Mouse (Mus musculus) kidney, adult 2 months (tissue): ENCODE measurements at regions not wholly inside any gene's neighbourhood (a gene's known extent, or its start where the extent isn't known, plus 50 kb on each side); places are given as distances from the start of the nearest gene placed in this dataset.
A peak's percentile ranks its signal among the peaks of the same experiment; 100 is the strongest.

ENCODE experiments used
- DNase-seq: peaks from one replicate; pipeline ENCODE4 v3.0.0; 2021
- H3K27ac ChIP-seq: fragments of 200-500 bp; 2 replicates; pipeline ENCODE4 v1.5.1; 2012; ENCODE audit warnings: low read depth, low read length, control low read depth, inconsistent platforms; ENCODE audit not compliant: insufficient read depth
- H3K27me3 ChIP-seq: fragments of 200-500 bp; replicated peaks from 2 replicates; pipeline ENCODE4 v1.6.1; 2012; ENCODE audit warnings: mild to moderate bottlenecking, moderate library complexity, low read length, inconsistent platforms; ENCODE audit not compliant: control insufficient read depth, insufficient read depth
- H3K36me3 ChIP-seq: fragments of 200-500 bp; 2 replicates; pipeline ENCODE4 v1.6.1; 2012; ENCODE audit warnings: mild to moderate bottlenecking, moderate library complexity, low read length, inconsistent platforms; ENCODE audit not compliant: control insufficient read depth, insufficient read depth
- H3K4me1 ChIP-seq: fragments of 200-500 bp; 2 replicates; pipeline ENCODE4 v1.6.1; 2011; ENCODE audit warnings: low read length; ENCODE audit not compliant: control insufficient read depth, insufficient read depth
- H3K4me3 ChIP-seq: fragments of 200-500 bp; 2 replicates; pipeline ENCODE4 v1.5.1; 2011; ENCODE audit warnings: mild to moderate bottlenecking, low read depth, low read length, control low read depth; ENCODE audit not compliant: insufficient read depth
- CTCF ChIP-seq: fragments of 200-500 bp; conservative IDR thresholded peaks from 2 replicates; pipeline ENCODE4 v1.5.1; 2011; ENCODE audit warnings: low read depth, mild to moderate bottlenecking, control low read depth, low read length, moderate library complexity, mixed read lengths; ENCODE audit not compliant: insufficient read depth, insufficient read length
- POLR2A ChIP-seq: fragments of 200-500 bp; IDR thresholded peaks from one replicate; pipeline ENCODE4 v1.6.1; 2011; ENCODE audit warnings: low read depth, low read length, control low read depth
- WGBS: fragments of 180-500 bp; shearing (Covaris S2); methylation state at CpG from one replicate; pipeline ENCODE4 v1.1.7; 2018; 5-methylcytosine and 5-hydroxymethylcytosine counted together

GRCm38 (mm10) chr14:114074011-114074410 is 759.6 kb downstream of the Tpm3-rs7 start:
- DNase-seq: peak; percentile 7
- Histone ChIP-seq H3K4me1 (0 out of 2 replicates have a peak, but pooled peaks cover 2% of the 10 kb centered on the region), H3K4me3 (no peak overlapping the region), H3K36me3 (no peaks in the 10 kb centered on the region), H3K27me3 (no peaks in the 10 kb centered on the region), H3K27ac (no peak overlapping the region)
- TF ChIP-seq CTCF: no peak
- TF ChIP-seq POLR2A: no peak
- WGBS: 73% methylated on average over 4 of the region's 4 CpGs

GRCm38 (mm10) chr14:114106786-114107185 is 792.4 kb downstream of the Tpm3-rs7 start:
- H3K27ac ChIP-seq: no peak overlapping the region
- DNase-seq: no peak
- no peaks in the 10 kb centered on the region for H3K4me1 ChIP-seq
- H3K27me3 ChIP-seq: no peaks in the 10 kb centered on the region
- H3K4me3 ChIP-seq: no peak overlapping the region
- WGBS: 78% methylated on average over 8 of the region's 8 CpGs
- TF ChIP-seq CTCF (no peak), POLR2A (no peak)
- H3K36me3 ChIP-seq: no peaks in the 10 kb centered on the region

DNA sequence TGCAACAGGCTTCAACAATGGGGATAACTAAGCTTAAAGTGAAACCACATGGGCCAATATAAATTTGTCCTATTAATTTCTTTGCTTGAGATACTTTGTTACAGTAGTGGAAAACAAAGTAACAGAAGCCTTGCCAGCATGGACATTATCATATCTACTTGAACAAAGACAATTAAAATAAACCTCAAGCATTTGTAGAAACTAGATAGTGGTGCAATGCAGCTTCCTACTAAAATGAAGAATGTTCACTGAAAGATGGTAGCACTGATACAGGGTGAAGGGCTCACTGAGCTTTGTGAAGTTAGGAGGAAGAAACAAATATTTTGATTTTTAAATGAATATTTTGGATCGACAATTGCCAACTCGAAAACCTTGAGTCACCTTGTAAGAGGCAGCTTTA is 814.1 kb downstream of the Tpm3-rs7 start:
- WGBS: 89% methylated on average over 2 of the region's 2 CpGs
- DNase-seq: no peak
- H3K27me3 ChIP-seq: no peaks in the 10 kb centered on the region
- no peak overlapping the region for H3K27ac ChIP-seq
- no peaks in the 10 kb centered on the region for H3K4me1 ChIP-seq
- no peaks in the 10 kb centered on the region for H3K36me3 ChIP-seq
- TF ChIP-seq CTCF (no peak), POLR2A (no peak)
- H3K4me3 ChIP-seq: no peak overlapping the region

- H3K27ac ChIP-seq: no peak overlapping the region
- WGBS: 85% methylated on average over 4 of the region's 4 CpGs
- H3K36me3 ChIP-seq: no peaks in the 10 kb centered on the region
- DNase-seq: no peak
- H3K4me1 ChIP-seq: no peaks in the 10 kb centered on the region
- no peaks in the 10 kb centered on the region for H3K27me3 ChIP-seq
- H3K4me3 ChIP-seq: no peak overlapping the region
- TF ChIP-seq CTCF: no peak
- TF ChIP-seq POLR2A: no peak
Measured at GRCm38 (mm10) chr14:114166005-114166404, 851.6 kb downstream of the Tpm3-rs7 start.

GRCm38 (mm10) chr14:114215609-114216008 is 876.4 kb upstream of the Gpc5 start:
- DNase-seq: no peak
- TF ChIP-seq POLR2A (no peak), CTCF (no peak)

DNA sequence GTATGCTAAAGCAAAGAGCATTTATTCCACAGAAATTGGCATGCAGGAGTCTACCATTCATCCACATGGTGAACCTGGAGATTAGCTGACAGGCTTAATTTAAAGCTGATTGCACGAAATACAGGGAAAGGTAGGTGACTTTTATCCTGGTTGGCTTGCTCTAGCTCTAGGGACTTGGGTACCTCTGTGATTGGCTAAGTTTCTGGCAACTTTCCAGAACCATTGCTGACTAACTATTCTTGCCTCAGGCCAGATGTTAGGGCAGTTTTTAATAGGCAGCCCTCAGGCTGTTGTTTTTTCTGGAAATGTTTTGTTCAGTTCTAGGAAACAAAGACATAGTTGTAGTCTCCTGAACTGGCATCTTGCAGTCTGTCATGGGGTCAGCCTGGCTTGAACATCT is 871.1 kb upstream of the Gpc5 start:
- WGBS: 49% methylated on average over 1 of the region's 1 CpGs
- H3K36me3 ChIP-seq: no peaks in the 10 kb centered on the region
- H3K27ac ChIP-seq: no peak overlapping the region
- H3K4me1 ChIP-seq: no peaks in the 10 kb centered on the region
- TF ChIP-seq CTCF (no peak), POLR2A (no peak)
- DNase-seq: no peak
- no peaks in the 10 kb centered on the region for H3K27me3 ChIP-seq
- no peak overlapping the region for H3K4me3 ChIP-seq

More at GRCm38 (mm10) chr14:114215609-114216008, 876.4 kb upstream of the Gpc5 start:
- Histone ChIP-seq H3K4me1 (no peaks in the 10 kb centered on the region), H3K27ac (no peak overlapping the region), H3K27me3 (no peaks in the 10 kb centered on the region), H3K36me3 (no peaks in the 10 kb centered on the region), H3K4me3 (no peak overlapping the region)
- WGBS: 88% methylated on average over 5 of the region's 5 CpGs

- 29% methylated on average over 2 of the region's 2 CpGs for WGBS
- no peak for DNase-seq
- no peaks in the 10 kb centered on the region for H3K4me1 ChIP-seq
- TF ChIP-seq CTCF: no peak
- no peak for TF ChIP-seq POLR2A
- no peak overlapping the region for H3K27ac ChIP-seq
- H3K36me3 ChIP-seq: no peaks in the 10 kb centered on the region
- H3K4me3 ChIP-seq: no peak overlapping the region
- H3K27me3 ChIP-seq: no peaks in the 10 kb centered on the region
Measured at GRCm38 (mm10) chr14:114230711-114231110, 861.3 kb upstream of the Gpc5 start.

- no peaks in the 10 kb centered on the region for H3K36me3 ChIP-seq
- H3K27me3 ChIP-seq: no peaks in the 10 kb centered on the region
- no peak for DNase-seq
- H3K27ac ChIP-seq: no peak overlapping the region
- TF ChIP-seq CTCF (no peak), POLR2A (no peak)
- no peaks in the 10 kb centered on the region for H3K4me1 ChIP-seq
- WGBS: 88% methylated on average over 2 of the region's 2 CpGs
- no peak overlapping the region for H3K4me3 ChIP-seq
Measured at GRCm38 (mm10) chr14:114255037-114255436, 837.0 kb upstream of the Gpc5 start.
